Mouse (Mus musculus) heart, postnatal 10 days (tissue): ENCODE measurements at regions not wholly inside any gene's neighbourhood (a gene's known extent, or its start where the extent isn't known, plus 50 kb on each side); places are given as distances from the start of the nearest gene placed in this dataset.

Experiments
- DNase-seq, 2 experiments: peaks; one replicate each; pipeline ENCODE4 v3.0.0; 2021
- intact Hi-C: fragments of 180-260 bp; cut with DNase I; formaldehyde crosslinking; loops from one replicate; pipeline ENCODE4 v1.15.1; 2025

DNA sequence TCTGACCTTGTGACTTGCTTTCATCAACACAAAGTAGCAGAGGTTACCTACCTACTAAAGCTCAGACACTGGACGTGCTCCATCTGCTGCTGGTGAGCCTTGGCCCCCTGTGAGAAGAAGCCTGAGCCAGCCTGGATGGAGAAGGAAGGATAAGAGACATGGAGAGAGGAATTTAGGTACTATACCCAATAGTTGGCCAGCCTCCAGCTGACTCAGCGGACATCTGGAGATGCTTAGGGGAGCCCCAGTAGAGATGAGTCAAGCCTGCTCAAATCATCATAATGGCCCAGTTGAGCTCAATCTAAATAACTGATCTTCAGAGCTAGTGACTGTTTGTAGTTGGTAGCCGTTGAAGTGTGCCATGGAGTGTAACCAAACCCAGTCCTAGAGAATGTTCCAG lies 53.7 kb upstream of the Ripply2 start:
- DNase-seq, result no peak
- intact Hi-C loops, result loop anchor here (10.0 kb wide), 1 partner anchor 157 kb away; no protein-coding TSS in a partner anchor

GRCm38 (mm10) chr9:86957076-86957475 lies 58.3 kb upstream of the Ripply2 start:
- intact Hi-C loops, result no loop called here
- no peak for DNase-seq

DNA sequence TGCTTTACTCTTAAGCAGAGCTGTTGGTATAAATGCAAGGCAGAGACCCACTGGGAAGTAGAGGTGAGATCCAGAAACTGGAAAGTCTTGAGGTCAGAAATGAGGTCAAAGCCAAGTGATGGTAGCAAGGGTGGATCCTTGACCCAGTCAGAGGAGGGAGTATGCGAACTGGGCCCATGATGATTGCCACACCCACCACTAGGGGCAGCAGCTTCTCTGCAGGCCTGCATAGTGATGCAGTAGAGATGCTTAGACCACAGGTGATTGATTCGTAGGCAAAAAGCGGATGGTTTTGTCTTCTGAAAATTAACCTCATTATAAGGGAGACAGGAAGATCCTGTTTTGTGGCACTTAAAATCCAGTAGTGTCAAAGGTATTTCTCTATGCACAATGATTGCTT lies 59.6 kb upstream of the Ripply2 start:
- no peak for DNase-seq
- intact Hi-C loops, result no loop called here

GRCm38 (mm10) chr9:86951958-86952509 lies 63.3 kb upstream of the Ripply2 start:
- DNase-seq, result peak; percentile 23 to 36
- intact Hi-C loops, result loop anchor here (5.0 kb wide), 1 partner anchor 70 kb away; the partner anchor contains the start of gene Snap91

DNA sequence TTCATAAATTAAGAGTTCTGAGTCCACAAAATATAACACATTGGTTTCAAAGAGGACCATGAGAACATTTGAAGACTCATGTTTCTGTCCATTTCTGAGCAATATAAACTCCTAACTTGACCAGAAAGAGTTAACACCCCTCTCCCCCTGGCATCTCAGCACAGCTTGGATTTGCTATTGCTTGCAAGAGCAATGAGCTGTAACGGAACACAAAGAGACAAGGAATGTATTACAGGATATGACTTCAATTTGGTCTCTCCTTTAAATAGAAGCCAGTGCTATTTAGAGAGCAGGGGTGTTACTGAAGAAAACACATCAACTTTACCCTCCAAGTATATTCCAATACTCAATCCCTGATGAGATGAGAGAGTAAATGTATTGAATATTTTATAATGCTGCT lies 65.5 kb upstream of the Ripply2 start:
- intact Hi-C loops, result loop anchor here (5.0 kb wide), 1 partner anchor 68 kb away; the partner anchor contains the start of gene Snap91
- DNase-seq, result peak in 1 of 2 experiments; percentile 14

DNA sequence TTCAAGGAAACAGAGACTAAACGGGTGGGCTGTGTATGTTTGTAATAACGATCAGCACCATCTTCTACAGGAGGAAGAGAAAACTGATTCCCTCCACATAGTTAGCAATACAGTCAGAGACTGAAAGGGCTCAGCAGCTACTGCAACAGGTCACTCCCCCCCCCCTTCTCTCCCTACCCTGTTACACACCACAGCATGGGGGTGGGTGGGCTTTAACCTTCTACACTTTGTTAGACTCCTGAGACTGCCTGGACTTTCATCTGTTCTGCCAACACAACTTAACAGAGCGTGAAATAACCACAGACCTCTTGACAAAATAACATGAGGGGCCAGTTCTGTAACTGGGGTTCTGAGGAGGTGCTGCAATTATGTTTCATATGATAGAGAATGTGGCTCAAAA lies 50.7 kb upstream of the Snap91 start:
- intact Hi-C loops, result no loop called here
- DNase-seq, result no peak
